Mouse (Mus musculus): ENCODE measurements around the gene Klhl40.

Klhl40 gene

GRCm38 (mm10) chr9:121826356-121826755 lies 48.9 kb downstream of the Klhl40 start:
- no peak for DNase-seq (ENCODE audit: low spot score in 2 of 2)

GRCm38 (mm10) chr9:121828314-121828713 lies 50.9 kb downstream of the Klhl40 start:
- DNase-seq (ENCODE audit: low spot score in 2 of 2), result no peak

- DNase-seq (ENCODE audit: low spot score in 2 of 2), result no peak
Observed at GRCm38 (mm10) chr9:121829270-121829992, 52.0 kb downstream of the Klhl40 start.

- DNase-seq (ENCODE audit: low spot score in 2 of 2), result peak in 1 of 2 experiments; percentile 16
Observed at GRCm38 (mm10) chr9:121830243-121830955, 53.0 kb downstream of the Klhl40 start.

GRCm38 (mm10) chr9:121830956-121831293 lies 53.5 kb downstream of the Klhl40 start:
- peak; percentile 65 to 76 for DNase-seq (ENCODE audit: low spot score in 2 of 2)

Data from natural killer cell, adult 2 months (primary cell).